Mouse (Mus musculus) midbrain, embryonic 12.5 days (tissue): Measurements from ENCODE around the gene Prickle2. TPM values are rescaled to one million over a fixed set of nuclear protein-coding genes. Genes with fewer than 3 reads are reported as not detected.

Source experiments
- ATAC-seq: fragments of 200-750 bp; cut with Nextera tagmentation; 2 replicates; pipeline ENCODE4 v1.8.0; 2017; ENCODE audit warnings: low read depth, moderate TSS enrichment, moderate library complexity; ENCODE audit not compliant: low FRiP score
- H3K27ac ChIP-seq: fragments of 300-500 bp; sonication (generic); replicated peaks from 2 replicates; pipeline ENCODE4 v1.5.1; 2016; ENCODE audit warnings: mild to moderate bottlenecking
- H3K27me3 ChIP-seq: fragments of 300-500 bp; sonication (generic); 2 replicates; pipeline ENCODE4 v1.6.1; 2016; ENCODE audit warnings: mild to moderate bottlenecking
- H3K36me3 ChIP-seq: fragments of 300-500 bp; sonication (generic); 2 replicates; pipeline ENCODE4 v1.6.1; 2016
- H3K4me1 ChIP-seq: fragments of 300-500 bp; sonication (generic); 2 replicates; pipeline ENCODE4 v1.6.1; 2016
- H3K4me2 ChIP-seq: fragments of 300-500 bp; sonication (generic); replicated peaks from 2 replicates; pipeline ENCODE4 v1.6.1; 2016; ENCODE audit warnings: mild to moderate bottlenecking, moderate library complexity
- H3K4me3 ChIP-seq: fragments of 300-500 bp; sonication (generic); 2 replicates; pipeline ENCODE4 v1.5.1; 2016; ENCODE audit warnings: mild to moderate bottlenecking
- H3K9ac ChIP-seq: fragments of 300-500 bp; sonication (generic); replicated peaks from 2 replicates; pipeline ENCODE4 v1.6.1; 2016; ENCODE audit warnings: mild to moderate bottlenecking, moderate library complexity
- H3K9me3 ChIP-seq: fragments of 300-500 bp; sonication (generic); 2 replicates; pipeline ENCODE4 v1.6.1; 2016; ENCODE audit warnings: mild to moderate bottlenecking
- WGBS: fragments of 180-500 bp; shearing (Covaris S2); methylation state at CpG from one replicate; pipeline ENCODE4 v1.1.7; 2016; 5-methylcytosine and 5-hydroxymethylcytosine counted together
- polyA plus RNA-seq: library from polyadenylated mRNA; unstranded; fragments of >200 nt; fragmentation: Nextera tagmentation; extraction: Ambion mirVana; gene quantifications from 2 replicates; pipeline ENCODE4 v1.2.1, GENCODE M21; 2016

Gene Prickle2
- polyA plus RNA-seq, 1 experiment from 2014 or later = 12.1 TPM

DNA sequence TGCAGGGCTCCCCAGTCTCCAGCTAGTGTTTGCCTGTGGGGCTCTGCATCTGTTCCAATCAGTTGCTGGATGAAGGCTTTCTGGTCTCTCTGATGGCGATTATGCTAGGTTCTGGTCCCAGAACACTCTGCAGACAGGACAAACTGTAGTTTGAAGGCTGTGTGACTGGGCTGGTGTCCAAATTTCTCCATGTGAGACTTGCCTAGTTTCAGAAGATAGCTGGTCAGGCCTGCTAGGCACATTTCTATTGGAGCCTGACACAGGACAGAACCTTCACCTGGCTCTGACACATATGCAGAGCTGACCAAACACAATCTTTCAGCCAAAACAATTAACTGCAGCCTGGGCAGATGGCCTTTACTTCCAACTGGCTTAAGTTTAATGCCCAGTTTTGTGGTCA is 80.0 kb downstream of the Prickle2 start:
- no peak for ATAC-seq
- H3K4me1 ChIP-seq = peaks cover 6% of the 10 kb centered on the region
- H3K4me3 ChIP-seq = no peak overlapping the region
- H3K9ac ChIP-seq = no peak overlapping the region
- H3K27me3 ChIP-seq = no peaks in the 10 kb centered on the region
- no peaks in the 10 kb centered on the region for H3K9me3 ChIP-seq
- H3K4me2 ChIP-seq = no peak overlapping the region
- WGBS = 81% methylated on average over 1 of the region's 1 CpGs
- H3K36me3 ChIP-seq = no peaks in the 10 kb centered on the region
- no peak overlapping the region for H3K27ac ChIP-seq

- Histone ChIP-seq H3K4me1 (peaks cover 6% of the 10 kb centered on the region), H3K9me3 (no peaks in the 10 kb centered on the region), H3K9ac (no peak overlapping the region), H3K4me2 (no peak overlapping the region), H3K27me3 (no peaks in the 10 kb centered on the region), H3K27ac (no peak overlapping the region), H3K4me3 (no peak overlapping the region), H3K36me3 (no peaks in the 10 kb centered on the region)
- no peak for ATAC-seq
- WGBS = 75% methylated on average over 6 of the region's 6 CpGs
Measured at GRCm38 (mm10) chr6:92624306-92624705, 81.6 kb downstream of the Prickle2 start.

DNA sequence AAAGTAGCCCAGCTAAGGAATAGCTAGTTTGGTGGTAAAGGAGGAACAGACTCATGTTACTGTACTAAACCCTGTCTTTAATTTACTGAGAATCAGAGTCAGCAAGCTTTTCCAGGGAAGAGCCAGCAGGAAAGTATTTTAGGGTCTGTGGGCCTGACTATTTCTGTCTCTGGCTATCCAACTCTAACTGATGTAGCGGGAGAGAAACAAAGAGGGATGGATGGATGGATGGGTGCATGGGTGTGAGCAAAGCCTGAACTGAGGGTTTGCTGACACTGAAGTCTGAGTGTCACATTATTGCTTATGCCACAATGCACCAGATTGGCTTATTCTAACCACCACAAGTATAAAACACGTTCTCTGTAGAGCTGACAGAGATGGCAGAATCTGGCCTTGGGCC is 88.8 kb downstream of the Prickle2 start:
- Histone ChIP-seq H3K27me3 (no peaks in the 10 kb centered on the region), H3K4me1 (no peaks in the 10 kb centered on the region), H3K9ac (no peak overlapping the region), H3K4me3 (no peak overlapping the region), H3K4me2 (no peak overlapping the region), H3K36me3 (no peaks in the 10 kb centered on the region), H3K9me3 (no peaks in the 10 kb centered on the region), H3K27ac (no peak overlapping the region)
- 87% methylated on average over 2 of the region's 2 CpGs for WGBS
- ATAC-seq = no peak

DNA sequence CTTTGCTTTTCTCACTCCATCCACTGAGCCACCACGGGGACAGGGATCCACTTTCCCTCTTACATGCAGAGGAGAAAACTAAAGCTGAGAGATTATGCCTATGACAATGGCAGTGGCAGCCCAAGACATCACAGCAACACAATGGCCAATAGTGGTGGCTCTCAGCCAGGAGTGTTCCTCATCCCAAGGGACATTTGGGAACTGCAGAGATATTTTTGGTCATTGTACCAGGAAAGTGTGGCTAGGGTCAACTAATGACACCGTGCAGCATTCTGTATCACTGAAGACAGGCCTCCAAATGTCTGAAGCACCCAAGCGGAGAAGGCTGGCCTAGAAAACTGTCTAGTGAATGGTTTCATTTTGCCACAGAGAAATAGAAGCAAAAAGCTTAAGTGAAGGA is 91.2 kb downstream of the Prickle2 start:
- WGBS = 91% methylated on average over 3 of the region's 3 CpGs
- no peak for ATAC-seq
- Histone ChIP-seq H3K9ac (no peak overlapping the region), H3K4me1 (no peaks in the 10 kb centered on the region), H3K4me3 (no peak overlapping the region), H3K27ac (no peak overlapping the region), H3K4me2 (no peak overlapping the region), H3K9me3 (no peaks in the 10 kb centered on the region), H3K27me3 (no peaks in the 10 kb centered on the region), H3K36me3 (no peaks in the 10 kb centered on the region)

DNA sequence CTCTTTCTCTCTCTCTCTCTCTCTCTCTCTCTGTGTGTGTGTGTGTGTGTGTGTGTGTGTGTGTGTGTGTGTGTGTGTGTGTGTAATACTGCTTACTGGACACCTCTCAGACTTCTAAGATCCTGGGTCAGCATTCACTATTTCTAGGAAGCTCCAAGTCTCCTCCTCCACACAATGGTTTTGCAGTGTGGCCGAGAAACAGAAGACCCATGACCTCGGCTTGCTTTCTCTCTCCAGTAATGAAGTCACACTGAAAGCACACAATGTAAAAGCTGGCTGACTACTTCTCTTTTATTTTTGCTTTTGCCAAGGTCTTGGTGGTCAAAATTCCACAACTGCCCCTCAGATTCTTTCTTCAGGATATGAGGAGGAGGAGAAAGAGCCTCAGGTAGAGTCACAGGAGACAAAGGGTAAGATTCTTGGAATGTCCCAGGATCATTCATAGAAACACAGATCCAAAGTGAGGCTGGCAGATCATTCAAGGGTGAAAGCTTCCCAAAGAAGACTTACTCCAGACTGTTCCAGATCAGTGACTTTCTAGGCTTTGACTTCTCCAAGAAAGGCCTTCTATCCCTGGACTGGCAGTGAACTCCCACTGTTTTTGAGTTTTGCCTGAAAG is 93.7 kb downstream of the Prickle2 start:
- ATAC-seq = no peak
- Histone ChIP-seq H3K27ac (no peak overlapping the region), H3K9me3 (no peaks in the 10 kb centered on the region), H3K4me2 (no peak overlapping the region), H3K36me3 (no peaks in the 10 kb centered on the region), H3K27me3 (no peaks in the 10 kb centered on the region), H3K4me1 (no peaks in the 10 kb centered on the region), H3K9ac (no peak overlapping the region), H3K4me3 (no peak overlapping the region)
- WGBS = 30% methylated on average over 2 of the region's 2 CpGs

DNA sequence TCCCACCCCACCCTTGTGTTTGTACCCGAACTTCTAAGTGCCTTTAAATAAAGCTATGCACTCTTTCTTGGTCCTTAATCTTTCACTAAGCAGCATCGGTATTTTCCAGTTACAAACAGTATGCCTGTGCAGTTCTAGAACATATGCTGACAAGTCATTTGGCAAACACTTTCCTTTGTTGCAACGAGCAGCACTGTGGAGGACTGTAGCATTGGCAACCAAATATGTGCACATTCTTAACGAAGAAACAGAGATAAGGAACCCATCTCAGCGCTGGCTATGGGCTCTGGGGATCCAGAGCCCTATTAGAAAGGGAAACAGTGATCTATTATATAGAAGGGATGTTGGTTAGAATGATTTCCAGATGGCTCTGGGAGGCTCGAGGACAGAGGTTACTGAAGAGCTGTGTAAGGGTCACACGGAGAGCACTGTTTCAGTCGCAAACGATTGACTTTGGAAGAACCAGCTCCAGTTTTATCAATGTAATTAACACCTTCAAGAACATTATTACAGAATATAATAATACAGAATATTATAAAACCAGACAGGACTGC is 96.2 kb downstream of the Prickle2 start:
- Histone ChIP-seq H3K27ac (no peak overlapping the region), H3K4me3 (no peak overlapping the region), H3K9me3 (no peaks in the 10 kb centered on the region), H3K4me2 (no peak overlapping the region), H3K4me1 (no peaks in the 10 kb centered on the region), H3K27me3 (no peaks in the 10 kb centered on the region), H3K9ac (no peak overlapping the region), H3K36me3 (no peaks in the 10 kb centered on the region)
- WGBS = 79% methylated on average over 9 of the region's 9 CpGs
- no peak for ATAC-seq

DNA sequence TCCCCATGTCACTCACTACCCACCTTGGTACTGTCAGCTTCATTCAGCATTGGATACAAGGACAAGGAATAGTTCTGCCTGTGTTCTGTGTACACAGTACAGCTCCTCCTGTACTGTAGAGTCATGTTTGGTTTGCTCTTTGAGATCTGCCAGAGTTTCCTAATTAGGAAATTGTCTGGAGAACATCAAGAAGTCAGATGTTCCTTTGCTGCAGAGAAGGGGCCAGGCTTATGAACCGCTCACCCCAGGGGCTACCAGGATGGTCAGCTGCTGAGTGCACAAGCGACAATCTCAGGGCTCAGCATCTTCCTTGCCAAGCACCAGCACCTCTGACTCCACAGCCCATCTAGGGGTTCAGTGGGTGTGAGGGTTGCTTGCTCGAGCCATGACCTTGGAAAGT is 96.9 kb downstream of the Prickle2 start:
- ATAC-seq = no peak
- Histone ChIP-seq H3K4me2 (no peak overlapping the region), H3K9ac (no peak overlapping the region)

GRCm38 (mm10) chr6:92605156-92605555 is 100.8 kb downstream of the Prickle2 start:
- Histone ChIP-seq H3K27ac (no peak overlapping the region), H3K4me1 (no peaks in the 10 kb centered on the region), H3K36me3 (no peaks in the 10 kb centered on the region), H3K4me2 (no peak overlapping the region), H3K9me3 (no peaks in the 10 kb centered on the region), H3K9ac (no peak overlapping the region), H3K27me3 (no peaks in the 10 kb centered on the region), H3K4me3 (no peak overlapping the region)
- WGBS = 55% methylated on average over 2 of the region's 2 CpGs
- no peak for ATAC-seq

More for the DNA sequence above, 96.9 kb downstream of the Prickle2 start:
- H3K4me1 ChIP-seq = no peaks in the 10 kb centered on the region
- H3K27ac ChIP-seq = no peak overlapping the region
- 85% methylated on average over 3 of the region's 3 CpGs for WGBS
- H3K4me3 ChIP-seq = no peak overlapping the region
- H3K9me3 ChIP-seq = no peaks in the 10 kb centered on the region
- H3K36me3 ChIP-seq = no peaks in the 10 kb centered on the region
- no peaks in the 10 kb centered on the region for H3K27me3 ChIP-seq

DNA sequence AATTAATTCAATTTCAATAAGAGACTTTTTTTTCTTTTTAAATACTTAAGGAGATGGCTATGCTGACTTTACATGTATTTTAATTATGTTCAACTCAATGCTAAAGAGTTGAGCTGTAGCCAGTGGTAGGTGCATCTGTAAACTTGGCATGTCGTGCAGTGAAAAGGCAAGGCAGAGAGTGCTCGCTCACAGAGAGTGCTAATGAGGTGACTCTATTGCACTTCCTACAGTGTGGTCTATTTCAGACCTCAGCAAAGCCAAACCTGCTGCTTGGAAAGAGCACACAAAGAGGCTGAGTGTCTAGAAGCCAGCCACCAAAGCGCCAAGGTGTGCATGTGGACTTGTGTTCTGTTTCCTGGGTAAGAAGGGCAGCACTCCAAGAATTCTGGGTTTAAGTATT is 109.6 kb downstream of the Prickle2 start:
- H3K9ac ChIP-seq = no peak overlapping the region
- 79% methylated on average over 3 of the region's 3 CpGs for WGBS
- H3K4me3 ChIP-seq = no peak overlapping the region
- ATAC-seq = no peak
- no peak overlapping the region for H3K4me2 ChIP-seq
- H3K27ac ChIP-seq = no peak overlapping the region
- H3K27me3 ChIP-seq = no peaks in the 10 kb centered on the region
- no peaks in the 10 kb centered on the region for H3K9me3 ChIP-seq
- H3K36me3 ChIP-seq = no peaks in the 10 kb centered on the region
- no peaks in the 10 kb centered on the region for H3K4me1 ChIP-seq

- Histone ChIP-seq H3K36me3 (no peaks in the 10 kb centered on the region), H3K4me3 (no peak overlapping the region), H3K9me3 (no peaks in the 10 kb centered on the region), H3K9ac (no peak overlapping the region), H3K27ac (no peak overlapping the region), H3K27me3 (no peaks in the 10 kb centered on the region), H3K4me2 (no peak overlapping the region), H3K4me1 (no peaks in the 10 kb centered on the region)
- WGBS = 75% methylated on average over 5 of the region's 5 CpGs
- no peak for ATAC-seq
Measured at GRCm38 (mm10) chr6:92589381-92590065, 116.4 kb downstream of the Prickle2 start.

- no peak overlapping the region for H3K27ac ChIP-seq
- no peak overlapping the region for H3K4me3 ChIP-seq
- H3K4me2 ChIP-seq = no peak overlapping the region
- no peak for ATAC-seq
- H3K36me3 ChIP-seq = no peaks in the 10 kb centered on the region
- H3K9me3 ChIP-seq = no peaks in the 10 kb centered on the region
- H3K9ac ChIP-seq = no peak overlapping the region
- H3K4me1 ChIP-seq = no peaks in the 10 kb centered on the region
- whole genome bisulfite sequencing = 54% methylated on average over 1 of the region's 1 CpGs
- H3K27me3 ChIP-seq = no peaks in the 10 kb centered on the region
Measured at GRCm38 (mm10) chr6:92584026-92584425, 121.9 kb downstream of the Prickle2 start.

- WGBS = 87% methylated on average over 4 of the region's 4 CpGs
- Histone ChIP-seq H3K9me3 (no peaks in the 10 kb centered on the region), H3K4me2 (no peak overlapping the region), H3K27ac (no peak overlapping the region), H3K4me3 (no peak overlapping the region), H3K9ac (no peak overlapping the region), H3K27me3 (no peaks in the 10 kb centered on the region), H3K4me1 (peaks cover under 1% of the 10 kb centered on the region; the same call in 1 of the 2 replicates), H3K36me3 (no peaks in the 10 kb centered on the region)
- no peak for ATAC-seq
Measured at GRCm38 (mm10) chr6:92575227-92575626, 130.7 kb downstream of the Prickle2 start.
